Mouse (Mus musculus) Patski (cell line): ENCODE measurements around the gene Nkx2-9. TPM values are rescaled to one million over a fixed set of nuclear protein-coding genes. Genes with fewer than 3 reads are reported as not detected.

Source experiments
- ATAC-seq: fragments of 100-300 bp; one replicate; pipeline ENCODE4 v1.8.0; 2021
- CTCF ChIA-PET: fragments of 350-600 bp; sonication (Branson Sonifier 250); formaldehyde crosslinking; loops from one replicate; lab custom pipeline; 2022; ENCODE audit warnings: inconsistent platforms; lab: Charles Lee
- POLR2A ChIA-PET: fragments of 350-600 bp; sonication (Branson Sonifier 250); formaldehyde crosslinking; loops from one replicate; lab custom pipeline; 2022; ENCODE audit warnings: antibody characterized with exemption, inconsistent platforms; lab: Charles Lee
- DNase-seq: peaks from one replicate; pipeline ENCODE4 v3.0.0-alpha.2; 2011; ENCODE audit warnings: low read depth, low spot score
- H3K27me3 ChIP-seq: fragments of 371-371 bp; one replicate; pipeline ENCODE4 v1.5.1; 2021
- CTCF ChIP-seq: fragments of 100-300 bp; IDR thresholded peaks from one replicate; pipeline ENCODE4 v1.5.1; 2021
- in situ Hi-C: fragments of 300-500 bp; cut with MboI; formaldehyde crosslinking; loops from 3 replicates; pipeline ENCODE4 v1.11.1; 2018; ENCODE audit warnings: low pct_unique_long_range_greater_than_20kb, mixed read lengths
- polyA plus RNA-seq: library from polyadenylated mRNA; unstranded; gene quantifications from one replicate; pipeline ENCODE4 v1.2.3, GENCODE M21; 2021

Gene Nkx2-9
- polyA plus RNA-seq, 1 experiment from 2014 or later = not detected

GRCm38 (mm10) chr12:56611504-56612348 is 1.4 kb downstream of the Nkx2-9 start:
- in situ Hi-C loops = no loop called here
- no peak for TF ChIP-seq CTCF
- ChIA-PET POLR2A (no interaction called here), CTCF (no interaction called here)
- DNase-seq (no peak), ATAC-seq (no peak)
- peaks cover 77% of the 10 kb centered on the region for H3K27me3 ChIP-seq

- DNase-seq = no peak
- no peak for ATAC-seq
- CTCF ChIA-PET = interaction anchor here (0.8 kb wide), 1 partner anchor 10 kb away, joined by 3 read pairs; no protein-coding TSS in a partner anchor
- H3K27me3 ChIP-seq = peaks cover 84% of the 10 kb centered on the region
- POLR2A ChIA-PET = no interaction called here
- in situ Hi-C loops = no loop called here
- no peak for TF ChIP-seq CTCF
These were observed 2.2 kb downstream of the Nkx2-9 start for GRCm38 (mm10) chr12:56610851-56611250.

- TF ChIP-seq CTCF = peak; percentile 73
- no peak for DNase-seq
- ChIA-PET POLR2A (no interaction called here), CTCF (interaction anchor here (0.9 to 1.9 kb wide), 3 partner anchors 46 to 63 kb away, joined by 3 to 6 read pairs (median 3); no protein-coding TSS in a partner anchor)
- in situ Hi-C loops = no loop called here
- peaks cover 31% of the 10 kb centered on the region for H3K27me3 ChIP-seq
- no peak for ATAC-seq
These were observed 21.4 kb downstream of the Nkx2-9 start for GRCm38 (mm10) chr12:56591722-56592121.

- in situ Hi-C loops = loop anchor here (5.0 kb wide), 1 partner anchor 49 kb away; no protein-coding TSS in a partner anchor
- ChIA-PET CTCF (interaction anchor here (1.1 to 1.2 kb wide), 3 partner anchors 20 to 47 kb away, joined by 3 to 4 read pairs (median 3); no protein-coding TSS in a partner anchor), POLR2A (no interaction called here)
- H3K27me3 ChIP-seq = peaks cover 46% of the 10 kb centered on the region
- TF ChIP-seq CTCF = peak; percentile 58
- no peak for ATAC-seq
- DNase-seq = no peak
These were observed 25.3 kb downstream of the Nkx2-9 start for GRCm38 (mm10) chr12:56587830-56588229.

Other genes starting within 250 kb of the Nkx2-9 start
- gene Nkx2-1, start 76.4 kb downstream of the Nkx2-9 start, polyA plus RNA-seq = not detected
- gene Pax9, start 78.5 kb upstream of the Nkx2-9 start, polyA plus RNA-seq = 7.6 TPM